Mouse (Mus musculus) liver, embryonic 15.5 days (tissue): ENCODE results near the gene Per2. TPM values are rescaled to one million over a fixed set of nuclear protein-coding genes. Genes with fewer than 3 reads are reported as not detected.
"Not testable (repeated sequence)": the region's sequence is repeated elsewhere in the genome, so short reads cannot be mapped to it uniquely, and the experiment has no call there.

Source experiments
- ATAC-seq: fragments of 200-750 bp; cut with Nextera tagmentation; 2 replicates; pipeline ENCODE4 v1.8.0; 2017; ENCODE audit warnings: moderate number of reproducible peaks, mild to moderate bottlenecking, moderate library complexity; ENCODE audit not compliant: insufficient read depth
- H3K27ac ChIP-seq: fragments of 300-500 bp; sonication (generic); replicated peaks from 2 replicates; pipeline ENCODE4 v1.5.1; 2015; ENCODE audit warnings: mild to moderate bottlenecking, inconsistent platforms
- H3K27me3 ChIP-seq: fragments of 300-500 bp; sonication (generic); 2 replicates; pipeline ENCODE4 v1.6.1; 2015; ENCODE audit warnings: mild to moderate bottlenecking, inconsistent platforms
- H3K36me3 ChIP-seq: fragments of 300-500 bp; sonication (generic); replicated peaks from 2 replicates; pipeline ENCODE4 v1.6.1; 2015; ENCODE audit warnings: moderate library complexity, mild to moderate bottlenecking, inconsistent platforms
- H3K4me1 ChIP-seq: fragments of 300-500 bp; sonication (generic); replicated peaks from 2 replicates; pipeline ENCODE4 v1.6.1; 2015; ENCODE audit warnings: inconsistent platforms
- H3K4me2 ChIP-seq: fragments of 300-500 bp; sonication (generic); 2 replicates; pipeline ENCODE4 v1.6.1; 2015; ENCODE audit warnings: moderate library complexity, mild to moderate bottlenecking, inconsistent platforms
- H3K4me3 ChIP-seq: fragments of 300-500 bp; sonication (generic); replicated peaks from 2 replicates; pipeline ENCODE4 v1.5.1; 2015; ENCODE audit warnings: mild to moderate bottlenecking, inconsistent platforms
- H3K9ac ChIP-seq: fragments of 300-500 bp; sonication (generic); 2 replicates; pipeline ENCODE4 v1.6.1; 2015; ENCODE audit warnings: moderate library complexity, mild to moderate bottlenecking, inconsistent platforms
- H3K9me3 ChIP-seq: fragments of 300-500 bp; sonication (generic); replicated peaks from 2 replicates; pipeline ENCODE4 v1.6.1; 2016; ENCODE audit warnings: inconsistent platforms
- WGBS: fragments of 180-500 bp; shearing (Covaris S2); methylation state at CpG from one replicate; pipeline ENCODE4 v1.1.7; 2015; ENCODE audit warnings: mixed read lengths; ENCODE audit not compliant: insufficient replicate concordance; 5-methylcytosine and 5-hydroxymethylcytosine counted together
- polyA plus RNA-seq: library from polyadenylated mRNA; unstranded; fragments of >200 nt; fragmentation: Nextera tagmentation; extraction: Ambion mirVana; gene quantifications from 2 replicates; pipeline ENCODE4 v1.2.1, GENCODE M21; 2015

Per2 gene
- polyA plus RNA-seq, 1 experiment from 2014 or later = 2.3 TPM

- ATAC-seq = peak; percentile 58
- H3K4me3 ChIP-seq = no peak overlapping the region
- H3K9me3 ChIP-seq = 0 out of 2 replicates have a peak, but pooled peaks cover 3% of the 10 kb centered on the region
- H3K4me2 ChIP-seq = no peak overlapping the region
- no peak overlapping the region for H3K27ac ChIP-seq
- no peak overlapping the region for H3K9ac ChIP-seq
- 31% methylated on average over 10 of the region's 10 CpGs for WGBS
- peaks cover 5% of the 10 kb centered on the region; the same call in 1 of the 2 replicates for H3K4me1 ChIP-seq
- H3K36me3 ChIP-seq = no peaks in the 10 kb centered on the region
- H3K27me3 ChIP-seq = no peaks in the 10 kb centered on the region
Measured at GRCm38 (mm10) chr1:91483304-91484010, 24.3 kb upstream of the Per2 start.

- Histone ChIP-seq H3K4me2 (no peak overlapping the region), H3K27me3 (no peaks in the 10 kb centered on the region), H3K9ac (no peak overlapping the region), H3K4me1 (peaks cover 5% of the 10 kb centered on the region; the same call in 1 of the 2 replicates), H3K36me3 (no peaks in the 10 kb centered on the region), H3K4me3 (no peak overlapping the region), H3K9me3 (0 out of 2 replicates have a peak, but pooled peaks cover 3% of the 10 kb centered on the region), H3K27ac (no peak overlapping the region)
- peak; percentile 35; the same call in 1 of the 2 replicates for ATAC-seq
- 52% methylated on average over 7 of the region's 7 CpGs for WGBS
Measured at GRCm38 (mm10) chr1:91482616-91483211, 23.6 kb upstream of the Per2 start.

GRCm38 (mm10) chr1:91478958-91479357 is 19.8 kb upstream of the Per2 start:
- Histone ChIP-seq H3K4me3 (no peak overlapping the region), H3K27me3 (no peaks in the 10 kb centered on the region), H3K27ac (no peak overlapping the region), H3K9me3 (0 out of 2 replicates have a peak, but pooled peaks cover 3% of the 10 kb centered on the region), H3K36me3 (no peaks in the 10 kb centered on the region), H3K9ac (no peak overlapping the region), H3K4me2 (no peak overlapping the region), H3K4me1 (peaks cover 5% of the 10 kb centered on the region; the same call in 1 of the 2 replicates)
- WGBS = 73% methylated on average over 1 of the region's 1 CpGs
- no peak for ATAC-seq

GRCm38 (mm10) chr1:91478145-91478544 is 19.0 kb upstream of the Per2 start:
- not testable (repeated sequence) for H3K27ac ChIP-seq, H3K9ac ChIP-seq, ATAC-seq, H3K36me3 ChIP-seq, H3K4me3 ChIP-seq, H3K27me3 ChIP-seq, H3K9me3 ChIP-seq, H3K4me1 ChIP-seq, H3K4me2 ChIP-seq
- 88% methylated on average over 13 of the region's 13 CpGs for WGBS

- Histone ChIP-seq H3K27me3 (no peaks in the 10 kb centered on the region), H3K9me3 (no peaks in the 10 kb centered on the region), H3K4me2 (no peak overlapping the region), H3K36me3 (no peaks in the 10 kb centered on the region), H3K9ac (no peak overlapping the region), H3K27ac (no peak overlapping the region), H3K4me1 (no peaks in the 10 kb centered on the region), H3K4me3 (no peak overlapping the region)
- WGBS = 62% methylated on average over 4 of the region's 4 CpGs
- no peak for ATAC-seq
Measured at GRCm38 (mm10) chr1:91469888-91470419, 10.8 kb upstream of the Per2 start.

GRCm38 (mm10) chr1:91466186-91466585 is 7.1 kb upstream of the Per2 start:
- H3K4me1 ChIP-seq = peaks cover 14% of the 10 kb centered on the region; the same call in 1 of the 2 replicates
- no peak overlapping the region for H3K4me3 ChIP-seq
- no peak overlapping the region for H3K4me2 ChIP-seq
- WGBS = 66% methylated on average over 6 of the region's 6 CpGs
- ATAC-seq = no peak
- H3K27me3 ChIP-seq = no peaks in the 10 kb centered on the region
- no peaks in the 10 kb centered on the region for H3K9me3 ChIP-seq
- no peaks in the 10 kb centered on the region for H3K36me3 ChIP-seq
- H3K27ac ChIP-seq = peak overlapping the region; percentile 24; the same call in 1 of the 2 replicates
- H3K9ac ChIP-seq = no peak overlapping the region

- 10% methylated on average over 1 of the region's 1 CpGs for WGBS
- no peak overlapping the region for H3K4me3 ChIP-seq
- H3K4me2 ChIP-seq = peak overlapping the region; percentile 38
- peak; percentile 63 for ATAC-seq
- peak overlapping the region; percentile 73 for H3K27ac ChIP-seq
- H3K4me1 ChIP-seq = peaks cover 17% of the 10 kb centered on the region
- H3K9ac ChIP-seq = peak overlapping the region; percentile 7; the same call in 1 of the 2 replicates
- H3K36me3 ChIP-seq = no peaks in the 10 kb centered on the region
- H3K27me3 ChIP-seq = no peaks in the 10 kb centered on the region
- no peaks in the 10 kb centered on the region for H3K9me3 ChIP-seq
Measured at GRCm38 (mm10) chr1:91465244-91465643, 6.1 kb upstream of the Per2 start.

GRCm38 (mm10) chr1:91464436-91464835 is 5.3 kb upstream of the Per2 start:
- no peak overlapping the region for H3K4me3 ChIP-seq
- peak overlapping the region; percentile 73; the same call in 1 of the 2 replicates for H3K27ac ChIP-seq
- ATAC-seq = no peak
- H3K9me3 ChIP-seq = no peaks in the 10 kb centered on the region
- peak overlapping the region; percentile 38; the same call in 1 of the 2 replicates for H3K4me2 ChIP-seq
- H3K27me3 ChIP-seq = no peaks in the 10 kb centered on the region
- no peaks in the 10 kb centered on the region for H3K36me3 ChIP-seq
- 50% methylated on average over 5 of the region's 5 CpGs for WGBS
- H3K9ac ChIP-seq = no peak overlapping the region
- peaks cover 25% of the 10 kb centered on the region for H3K4me1 ChIP-seq

- H3K9ac ChIP-seq = no peak overlapping the region
- WGBS = 67% methylated on average over 13 of the region's 13 CpGs
- H3K27ac ChIP-seq = no peak overlapping the region
- peaks cover 34% of the 10 kb centered on the region for H3K4me1 ChIP-seq
- H3K4me3 ChIP-seq = no peak overlapping the region
- H3K9me3 ChIP-seq = no peaks in the 10 kb centered on the region
- no peaks in the 10 kb centered on the region for H3K36me3 ChIP-seq
- H3K4me2 ChIP-seq = no peak overlapping the region
- H3K27me3 ChIP-seq = no peaks in the 10 kb centered on the region
- no peak for ATAC-seq
Measured at GRCm38 (mm10) chr1:91463336-91463995, 4.3 kb upstream of the Per2 start.

GRCm38 (mm10) chr1:91460564-91460963 is 1.4 kb upstream of the Per2 start:
- H3K9ac ChIP-seq = no peak overlapping the region
- WGBS = 48% methylated on average over 4 of the region's 4 CpGs
- no peak overlapping the region for H3K27ac ChIP-seq
- peaks cover 60% of the 10 kb centered on the region for H3K4me1 ChIP-seq
- no peak for ATAC-seq
- H3K4me3 ChIP-seq = 0 out of 2 replicates have a peak overlapping the region, but pooled peaks have one; percentile 72
- H3K9me3 ChIP-seq = no peaks in the 10 kb centered on the region
- H3K4me2 ChIP-seq = peak overlapping the region; percentile 97
- H3K36me3 ChIP-seq = no peaks in the 10 kb centered on the region
- no peaks in the 10 kb centered on the region for H3K27me3 ChIP-seq

- H3K4me1 ChIP-seq = peaks cover 65% of the 10 kb centered on the region
- H3K4me2 ChIP-seq = peak overlapping the region; percentile 97
- H3K36me3 ChIP-seq = no peaks in the 10 kb centered on the region
- 32% methylated on average over 7 of the region's 7 CpGs for WGBS
- ATAC-seq = no peak
- H3K9ac ChIP-seq = peak overlapping the region; percentile 51
- H3K27ac ChIP-seq = no peak overlapping the region
- peak overlapping the region; percentile 72 for H3K4me3 ChIP-seq
- no peaks in the 10 kb centered on the region for H3K27me3 ChIP-seq
- no peaks in the 10 kb centered on the region for H3K9me3 ChIP-seq
Measured at GRCm38 (mm10) chr1:91460069-91460468, 945 bp upstream of the Per2 start.
